Mouse (Mus musculus) midbrain, embryonic 16.5 days (tissue): ENCODE data around the gene Eps8l1. TPM values are rescaled to one million over a fixed set of nuclear protein-coding genes. Genes with fewer than 3 reads are reported as not detected.
"Not testable (repeated sequence)": the region's sequence is repeated elsewhere in the genome, so short reads cannot be mapped to it uniquely, and the experiment has no call there.

Experiments
- ATAC-seq: fragments of 200-750 bp; cut with Nextera tagmentation; 2 replicates; pipeline ENCODE4 v1.8.0; 2017; ENCODE audit warnings: moderate TSS enrichment
- H3K27ac ChIP-seq: fragments of 300-500 bp; sonication (generic); 2 replicates; pipeline ENCODE4 v1.5.1; 2014; ENCODE audit warnings: mild to moderate bottlenecking, low read length, mixed read lengths
- H3K27me3 ChIP-seq: fragments of 300-500 bp; sonication (generic); 2 replicates; pipeline ENCODE4 v1.6.1; 2014; ENCODE audit warnings: low read depth, low read length, mixed read lengths; ENCODE audit not compliant: control insufficient read depth, insufficient read depth
- H3K36me3 ChIP-seq: fragments of 300-500 bp; sonication (generic); 2 replicates; pipeline ENCODE4 v1.6.1; 2014; ENCODE audit warnings: mild to moderate bottlenecking, low read length, moderate library complexity, mixed read lengths; ENCODE audit not compliant: control insufficient read depth, insufficient read depth
- H3K4me1 ChIP-seq: fragments of 300-500 bp; sonication (generic); 2 replicates; pipeline ENCODE4 v1.6.1; 2014; ENCODE audit warnings: mild to moderate bottlenecking, low read length, mixed read lengths; ENCODE audit not compliant: control insufficient read depth, insufficient read depth
- H3K4me2 ChIP-seq: fragments of 300-500 bp; sonication (generic); 2 replicates; pipeline ENCODE4 v1.6.1; 2014; ENCODE audit warnings: mild to moderate bottlenecking, low read length, mixed read lengths
- H3K4me3 ChIP-seq: fragments of 300-500 bp; sonication (generic); 2 replicates; pipeline ENCODE4 v1.5.1; 2014; ENCODE audit warnings: low read depth, mild to moderate bottlenecking, low read length, moderate library complexity, mixed read lengths
- H3K9ac ChIP-seq: fragments of 300-500 bp; sonication (generic); 2 replicates; pipeline ENCODE4 v1.6.1; 2014; ENCODE audit warnings: low read depth, low read length, mixed read lengths
- H3K9me3 ChIP-seq: fragments of 300-500 bp; sonication (generic); replicated peaks from 2 replicates; pipeline ENCODE4 v1.6.1; 2014; ENCODE audit warnings: mild to moderate bottlenecking, low read length, mixed read lengths; ENCODE audit not compliant: control insufficient read depth, poor library complexity, severe bottlenecking
- WGBS: fragments of 180-500 bp; shearing (Covaris S2); extraction: QIAGEN DNeasy Blood & Tissue Kit; methylation state at CpG from one replicate; pipeline ENCODE4 v1.1.7; 2014; 5-methylcytosine and 5-hydroxymethylcytosine counted together
- microRNA-seq: library from miRNA; unstranded; fragments of <30 nt; microRNA quantifications from one replicate; pipeline ENCODE4, GENCODE M21; 2017
- polyA plus RNA-seq: library from polyadenylated mRNA; unstranded; fragments of >200 nt; fragmentation: Nextera tagmentation; extraction: Ambion mirVana; gene quantifications from 2 replicates; pipeline ENCODE4 v1.2.1, GENCODE M21; 2015

The Eps8l1 gene
- polyA plus RNA-seq, 1 experiment from 2014 or later = 12.8 TPM

DNA sequence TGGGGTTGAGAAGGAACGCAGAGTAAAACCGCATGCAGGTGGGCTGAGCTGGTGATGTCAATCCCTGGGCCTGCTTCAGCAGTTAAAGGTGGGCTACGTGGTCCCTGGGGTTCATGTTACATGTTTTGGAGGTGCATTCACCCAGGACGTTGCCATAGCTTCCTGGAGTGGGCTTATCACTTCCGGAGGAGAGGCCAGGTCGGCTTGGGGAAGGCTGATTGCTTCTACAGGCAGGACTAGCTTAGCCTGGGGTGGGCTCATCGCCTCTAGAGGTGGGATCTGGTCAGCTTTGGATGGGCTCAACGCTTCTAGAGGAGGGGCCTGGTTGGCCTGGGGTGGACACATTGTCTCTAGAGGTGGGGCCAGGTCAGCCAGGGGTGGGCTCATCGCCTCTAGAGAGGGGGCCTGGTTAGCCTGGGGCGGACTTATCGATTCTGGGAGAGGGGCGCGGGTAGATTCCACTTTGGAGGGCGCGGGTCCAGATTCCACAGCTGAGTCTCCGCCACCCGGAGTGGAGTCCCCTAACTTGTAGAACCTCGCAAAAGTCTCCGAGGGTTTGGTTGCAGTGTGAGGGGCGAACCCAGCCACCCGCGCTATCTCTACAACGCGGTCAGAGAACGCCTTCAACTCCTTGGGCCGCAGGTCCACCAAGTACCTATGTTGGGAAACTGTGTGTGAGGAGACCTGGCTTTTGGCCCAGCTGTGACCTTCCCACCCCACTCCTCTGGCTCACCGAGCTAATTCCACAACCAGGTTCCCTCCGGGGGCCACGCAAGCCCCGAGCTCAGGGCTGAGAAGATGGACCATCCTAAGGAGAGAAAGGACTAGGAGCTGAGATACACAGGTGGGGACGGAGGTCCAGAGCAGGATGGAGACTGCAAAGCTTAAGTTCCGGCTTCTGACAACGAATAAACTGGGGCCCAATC is 63.0 kb downstream of the Eps8l1 start:
- no peak overlapping the region for H3K9ac ChIP-seq
- peaks cover 13% of the 10 kb centered on the region for H3K4me1 ChIP-seq
- H3K9me3 ChIP-seq = no peaks in the 10 kb centered on the region
- H3K27ac ChIP-seq = no peak overlapping the region
- peaks cover 8% of the 10 kb centered on the region; the same call in 1 of the 2 replicates for H3K27me3 ChIP-seq
- H3K4me2 ChIP-seq = no peak overlapping the region
- 89% methylated on average over 33 of the region's 33 CpGs for WGBS
- no peak for ATAC-seq
- no peaks in the 10 kb centered on the region for H3K36me3 ChIP-seq
- H3K4me3 ChIP-seq = no peak overlapping the region

DNA sequence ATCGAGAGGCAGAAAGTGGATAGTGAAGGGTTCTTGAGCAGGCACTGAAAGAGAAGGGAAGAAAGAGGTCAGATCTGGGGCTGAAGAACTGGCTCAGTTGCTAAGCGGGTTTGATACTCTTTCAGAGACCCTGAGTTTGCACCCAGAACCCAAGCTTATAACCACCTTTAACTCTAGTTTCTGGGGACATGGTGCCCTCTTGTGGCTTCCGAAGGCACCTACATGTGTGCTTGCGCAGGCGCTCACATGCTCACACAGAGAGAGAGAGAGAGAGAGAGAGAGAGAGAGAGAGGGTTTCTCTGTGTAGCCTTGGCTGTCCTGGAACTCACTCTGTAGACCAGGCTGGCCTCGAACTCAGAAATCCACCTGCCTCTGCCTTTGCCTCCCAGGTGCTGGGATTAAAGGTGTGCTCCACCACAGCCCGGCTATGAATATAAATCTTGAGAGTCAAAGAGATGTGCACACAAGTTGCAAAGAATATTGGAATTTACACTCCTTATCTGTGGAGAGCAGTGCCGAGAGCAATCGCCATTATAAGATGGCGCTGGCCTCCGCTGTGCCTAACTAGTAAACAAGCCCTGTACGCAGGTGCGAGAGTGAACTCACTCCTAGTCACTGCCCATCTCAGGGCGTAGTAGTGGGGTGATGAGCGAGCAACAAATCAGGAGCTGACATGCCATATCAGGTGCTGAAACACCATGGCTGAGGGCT is 63.9 kb downstream of the Eps8l1 start, which contains the start of gene Tnni3:
Gene Tnni3, minus strand, starts transcription at position 18 of the 711 bp plus-strand sequence.
- not testable (repeated sequence) for H3K4me2 ChIP-seq, H3K9ac ChIP-seq, H3K9me3 ChIP-seq, H3K36me3 ChIP-seq, H3K4me3 ChIP-seq, ATAC-seq, H3K27me3 ChIP-seq, H3K27ac ChIP-seq
- peaks cover 13% of the 10 kb centered on the region for H3K4me1 ChIP-seq
- WGBS = 67% methylated on average over 15 of the region's 15 CpGs

DNA sequence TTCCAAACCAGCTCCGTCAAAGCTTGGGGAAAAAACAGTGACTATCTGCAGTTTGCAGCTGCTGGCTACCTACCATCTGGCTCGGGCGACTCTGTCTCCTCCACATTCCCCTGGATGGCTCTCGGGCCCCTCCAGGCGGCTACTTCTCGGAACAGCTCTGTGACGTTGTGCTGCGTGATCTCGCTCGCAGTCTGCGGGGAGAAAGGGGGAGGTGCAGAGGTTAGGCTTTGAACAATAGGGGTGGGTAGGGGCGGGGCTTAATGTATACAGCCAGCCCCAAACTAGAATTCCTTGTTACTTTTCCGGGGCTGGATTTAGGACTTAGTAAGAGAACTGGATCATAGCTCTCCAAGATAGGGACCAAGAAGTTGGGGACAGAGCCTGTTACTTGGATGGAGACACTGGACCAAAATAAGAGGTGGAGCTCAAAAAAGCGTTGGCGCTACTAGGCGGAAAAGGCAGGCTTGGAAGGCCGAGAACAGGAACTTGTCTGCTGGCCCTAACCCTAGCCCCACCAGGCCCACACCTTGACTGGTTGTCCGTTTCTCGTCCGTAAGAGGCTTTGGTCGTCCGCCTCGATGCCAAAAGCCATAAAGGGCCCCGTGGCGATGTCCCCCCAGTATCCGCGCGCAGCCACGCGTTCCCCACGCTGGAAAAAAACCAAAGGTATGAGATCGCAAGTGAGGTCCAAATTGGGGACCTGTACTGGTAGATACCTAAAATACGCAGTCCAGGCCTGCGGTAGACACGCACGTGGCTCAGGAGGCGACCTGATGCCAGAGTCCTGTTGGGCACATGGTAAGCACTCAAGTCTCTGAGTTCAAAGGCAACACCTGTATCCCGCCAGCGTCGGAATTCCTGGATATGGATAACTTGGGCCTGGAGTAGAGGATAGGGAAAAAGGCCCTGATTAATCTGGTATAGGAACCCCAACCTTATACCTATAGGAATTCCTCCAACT is 66.1 kb downstream of the Eps8l1 start:
- 20% methylated on average over 40 of the region's 40 CpGs for WGBS
- H3K27me3 ChIP-seq = peaks cover 3% of the 10 kb centered on the region; the same call in 1 of the 2 replicates
- H3K4me1 ChIP-seq = peaks cover 10% of the 10 kb centered on the region
- H3K36me3 ChIP-seq = no peaks in the 10 kb centered on the region
- no peaks in the 10 kb centered on the region for H3K9me3 ChIP-seq
- H3K27ac ChIP-seq = peak overlapping the region; percentile 13; the same call in 1 of the 2 replicates
- peak overlapping the region; percentile 35 for H3K4me3 ChIP-seq
- H3K4me2 ChIP-seq = peak overlapping the region; percentile 62
- H3K9ac ChIP-seq = peak overlapping the region; percentile 61
- ATAC-seq = peak; percentile 95

DNA sequence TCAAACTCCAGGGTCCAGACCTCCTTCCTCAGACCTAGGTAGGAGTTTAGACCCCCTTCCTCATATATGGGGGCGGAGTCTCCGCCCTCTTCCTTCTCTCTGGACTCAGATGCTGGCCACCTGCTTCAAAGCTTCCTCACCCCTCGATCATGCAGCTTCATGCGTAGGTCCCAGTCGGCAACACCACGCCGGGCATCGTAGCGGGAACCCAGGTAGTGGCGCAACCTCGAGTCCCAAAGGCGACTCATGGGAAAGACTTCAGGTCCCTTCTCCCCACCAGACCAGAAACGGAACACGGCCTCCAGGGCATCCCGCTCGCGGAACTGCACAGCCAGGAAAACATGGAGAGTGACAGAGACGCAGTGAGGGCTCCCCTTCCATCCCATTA is 66.8 kb downstream of the Eps8l1 start:
- ATAC-seq = peak; percentile 4; the same call in 1 of the 2 replicates
- H3K9me3 ChIP-seq = no peaks in the 10 kb centered on the region
- peaks cover 5% of the 10 kb centered on the region for H3K27me3 ChIP-seq
- no peak overlapping the region for H3K9ac ChIP-seq
- H3K4me3 ChIP-seq = no peak overlapping the region
- peaks cover 11% of the 10 kb centered on the region for H3K4me1 ChIP-seq
- peak overlapping the region; percentile 62 for H3K4me2 ChIP-seq
- 50% methylated on average over 18 of the region's 18 CpGs for WGBS
- H3K27ac ChIP-seq = no peak overlapping the region
- H3K36me3 ChIP-seq = no peaks in the 10 kb centered on the region

Small RNA genes lying within 50 kb of the gene (microRNA-seq; reads per million reads assigned to microRNA genes)
- gene Gm24605 = not detected

Other genes with a start within 250 kb of the Eps8l1 start
- gene Lilra5, start 222.9 kb upstream of the Eps8l1 start, polyA plus RNA-seq = 0.14 TPM in 1 of 2 replicates, not detected in the other
- not detected in 2 replicates for gene Ncr1, start 123.0 kb upstream of the Eps8l1 start, polyA plus RNA-seq
- gene Gp6, start 62.9 kb upstream of the Eps8l1 start, polyA plus RNA-seq = 0.06 TPM in 1 of 2 replicates, not detected in the other
- 43.2 and 45.6 TPM in 2 replicates for gene Rdh13, start 15.0 kb upstream of the Eps8l1 start, polyA plus RNA-seq
- 35.6 and 44.7 TPM in 2 replicates for gene Ppp1r12c, start 41.0 kb downstream of the Eps8l1 start, polyA plus RNA-seq
- gene Tnnt1, start 55.7 kb downstream of the Eps8l1 start, polyA plus RNA-seq = 3.2 and 3.6 TPM in 2 replicates
- 1.8 TPM in 2 replicates for gene Tnni3, start 63.6 kb downstream of the Eps8l1 start, polyA plus RNA-seq
- 2.2 and 2.4 TPM in 2 replicates for gene Dnaaf3, start 71.8 kb downstream of the Eps8l1 start, polyA plus RNA-seq
- 185 and 186 TPM in 2 replicates for gene Syt5, start 86.9 kb downstream of the Eps8l1 start, polyA plus RNA-seq
- gene Ptprh, start 143.4 kb downstream of the Eps8l1 start, polyA plus RNA-seq = 0.68 and 1.4 TPM in 2 replicates
- 2.1 and 2.4 TPM in 2 replicates for gene Tmem86b, start 170.7 kb downstream of the Eps8l1 start, polyA plus RNA-seq
- 5.6 and 6.8 TPM in 2 replicates for gene Ppp6r1, start 198.3 kb downstream of the Eps8l1 start, polyA plus RNA-seq
- 169 and 181 TPM in 2 replicates for gene Hspbp1, start 224.4 kb downstream of the Eps8l1 start, polyA plus RNA-seq
- gene Brsk1, start 229.9 kb downstream of the Eps8l1 start, polyA plus RNA-seq = 7.5 and 7.8 TPM in 2 replicates